Mouse (Mus musculus) left cerebral cortex, adult 2 months (tissue): ENCODE measurements at regions not wholly inside any gene's neighbourhood (a gene's known extent, or its start where the extent isn't known, plus 50 kb on each side); places are given as distances from the start of the nearest gene placed in this dataset.

Experiments
- DNase-seq, 2 experiments: peaks; one replicate each; pipeline ENCODE4 v3.0.0; 2021 to 2022; ENCODE audit warnings: low spot score in 2 of 2, mixed read lengths in 1 of 2; ENCODE audit errors: extremely low spot score in 1 of 2
- H3K27ac ChIP-seq: fragments of 200-600 bp; 2 replicates; pipeline ENCODE4 v1.8.1; 2022
- H3K4me3 ChIP-seq: fragments of 200-600 bp; 2 replicates; pipeline ENCODE4 v1.8.1; 2022
- CTCF ChIP-seq: fragments of 200-600 bp; IDR thresholded peaks from 2 replicates; pipeline ENCODE4 v1.8.1; 2022; ENCODE audit warnings: antibody characterized with exemption, mild to moderate bottlenecking, moderate library complexity
- intact Hi-C: fragments of 180-260 bp; cut with DNase I; formaldehyde crosslinking; loops from one replicate; pipeline ENCODE4 v1.15.1; 2025

- peak overlapping the region; percentile 13; the same call in 1 of the 2 replicates for H3K4me3 ChIP-seq
- DNase-seq: peak in 1 of 2 experiments; percentile 20
- H3K27ac ChIP-seq: no peak overlapping the region
- intact Hi-C loops: no loop called here
- no peak for TF ChIP-seq CTCF
Measured at GRCm38 (mm10) chr5:15850126-15850801, 84.2 kb upstream of the Cacna2d1 start.

DNA sequence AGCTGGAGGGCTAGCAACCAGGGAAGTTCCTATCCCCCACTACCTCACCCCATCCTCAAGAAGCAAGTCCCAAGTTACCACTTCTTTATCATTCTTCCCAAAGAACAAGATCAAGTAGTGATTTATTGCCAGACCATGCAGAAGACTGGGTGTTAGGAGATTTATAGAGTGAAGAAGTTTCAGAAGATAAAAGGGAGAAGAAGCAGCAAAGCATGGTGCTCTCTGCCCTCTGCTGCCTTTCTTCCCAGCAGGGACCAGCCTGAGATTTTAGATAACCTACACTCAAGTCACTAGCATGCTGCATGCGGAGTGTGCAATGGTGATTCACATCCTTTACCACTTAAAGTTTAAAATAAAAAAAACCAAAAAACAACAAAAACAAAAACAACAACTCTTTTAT, 79.7 kb upstream of the Cacna2d1 start:
- DNase-seq: no peak
- intact Hi-C loops: no loop called here
- no peak for TF ChIP-seq CTCF
- Histone ChIP-seq H3K27ac (no peak overlapping the region), H3K4me3 (no peak overlapping the region)

DNA sequence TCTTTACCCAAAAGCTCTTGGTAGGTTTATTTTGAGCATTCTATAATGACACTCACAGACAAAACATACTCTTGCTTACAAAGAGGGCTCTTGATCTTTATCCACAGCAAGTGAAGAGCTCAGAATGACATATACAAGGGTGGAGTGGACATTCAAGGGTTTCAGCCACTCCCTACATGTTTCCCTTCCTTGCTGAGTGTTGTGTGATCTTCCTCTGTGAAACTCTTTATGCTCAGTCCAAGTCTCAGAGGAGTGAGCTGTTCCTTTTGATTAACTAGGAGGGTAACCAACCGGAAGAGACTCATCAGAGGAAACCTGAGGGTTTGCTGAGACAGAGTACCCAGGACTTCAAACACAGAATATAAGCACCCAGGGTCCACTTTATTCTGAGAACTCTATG, 77.5 kb upstream of the Cacna2d1 start:
- no peak for DNase-seq
- no peak for TF ChIP-seq CTCF
- intact Hi-C loops: no loop called here
- H3K27ac ChIP-seq: no peak overlapping the region
- no peak overlapping the region for H3K4me3 ChIP-seq

DNA sequence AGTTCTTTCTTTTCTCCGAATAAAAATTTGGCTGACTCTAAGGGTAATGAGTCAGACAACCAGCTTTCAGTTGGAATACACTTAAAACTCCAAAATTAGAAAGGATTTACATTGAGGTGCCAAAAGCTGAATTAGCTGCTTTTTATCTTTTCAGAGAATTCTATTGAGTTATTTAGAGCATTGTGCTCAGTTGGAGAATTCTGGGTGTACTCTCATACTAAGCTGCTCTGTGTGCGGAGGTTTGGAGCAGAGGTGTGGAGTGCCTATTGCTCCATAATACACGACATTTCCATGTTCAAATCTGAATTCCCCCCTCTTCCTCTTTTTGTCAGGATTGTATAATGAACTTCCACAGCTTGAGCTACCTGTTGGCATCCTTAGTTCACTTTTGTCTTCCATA, 60.4 kb upstream of the Cacna2d1 start:
- Histone ChIP-seq H3K4me3 (no peak overlapping the region), H3K27ac (no peak overlapping the region)
- TF ChIP-seq CTCF: no peak
- DNase-seq: no peak
- intact Hi-C loops: no loop called here

DNA sequence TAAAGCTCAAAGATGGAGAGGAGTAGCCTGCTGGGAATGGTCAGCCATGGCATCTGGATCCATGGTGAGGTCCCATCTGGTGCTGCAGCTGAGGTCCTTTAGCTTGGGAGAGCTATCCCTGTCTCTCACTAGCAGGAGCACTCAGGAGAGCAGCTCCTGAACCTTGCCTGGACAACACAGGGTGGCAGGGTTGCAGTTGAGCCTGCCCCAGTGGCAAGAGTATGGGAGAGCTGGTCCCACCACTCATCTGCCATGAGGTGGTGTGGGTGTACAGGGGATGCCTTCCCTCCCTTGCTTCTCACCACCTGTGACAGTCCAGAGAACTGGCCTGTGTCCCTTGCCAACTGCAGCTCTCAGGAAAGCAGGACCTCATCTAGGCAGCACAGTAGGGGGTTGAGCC, 51.5 kb upstream of the Cacna2d1 start:
- no peak for DNase-seq
- Histone ChIP-seq H3K4me3 (no peak overlapping the region), H3K27ac (no peak overlapping the region)
- intact Hi-C loops: no loop called here
- no peak for TF ChIP-seq CTCF
